Mouse (Mus musculus) left cerebral cortex, postnatal 4 days (tissue): ENCODE results near the gene Gtpbp8. TPM values are rescaled to one million over a fixed set of nuclear protein-coding genes. Genes with fewer than 3 reads are reported as not detected.
A peak's percentile ranks its signal among the peaks of the same experiment; 100 is the strongest.

Experiments used
- DNase-seq: peaks from one replicate; pipeline ENCODE4 v3.0.0-alpha.2; 2022
- intact Hi-C: fragments of 180-260 bp; cut with DNase I; formaldehyde crosslinking; loops from one replicate; pipeline ENCODE4 v1.15.1; 2025
- total RNA-seq, 2 experiments: library from RNA; stranded (reverse); gene quantifications; 2 replicates each; pipeline ENCODE4 v1.2.3; 2021

Gene Gtpbp8
- 10 to 100 TPM; 21.7 to 25.2 TPM for total RNA-seq

DNA sequence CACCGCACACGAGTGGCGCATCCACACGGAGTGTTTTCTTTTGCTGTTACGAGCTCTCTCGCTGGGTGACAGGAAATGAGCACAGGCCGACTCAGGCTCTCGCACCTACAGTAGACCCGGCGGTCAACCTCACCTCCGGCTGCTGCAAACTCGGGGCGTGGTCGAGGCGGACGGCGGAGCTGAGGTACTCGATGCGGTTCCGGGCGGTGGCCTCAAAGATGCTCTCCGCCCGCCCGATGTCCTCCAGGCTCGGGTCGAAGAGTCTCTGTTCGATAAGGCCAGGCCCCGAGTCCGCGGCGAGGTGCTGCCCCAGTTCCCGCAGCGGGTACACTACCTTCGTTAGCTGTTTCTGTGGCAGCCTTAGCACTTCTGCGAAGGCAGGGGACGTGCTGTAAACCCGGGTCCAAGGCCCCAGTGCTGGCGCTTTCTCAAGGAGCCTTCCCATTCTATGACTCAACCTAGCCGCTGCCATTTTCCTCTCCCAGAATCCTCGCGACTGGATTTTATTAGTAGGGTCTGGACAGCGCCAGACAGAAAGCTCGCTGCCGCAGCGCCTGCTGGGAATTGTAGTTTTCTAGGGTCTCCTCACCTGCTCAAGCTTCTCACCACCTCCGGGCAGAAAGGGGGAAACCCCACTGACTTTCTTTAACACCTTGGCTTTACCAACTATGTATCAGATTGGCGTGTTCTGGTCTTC lies at the start of gene Gtpbp8:
Gene Gtpbp8, minus strand, starts transcription at position 498 of the 697 bp plus-strand sequence.
- intact Hi-C loops = no loop called here
- peak; percentile 81 for DNase-seq

- intact Hi-C loops = no loop called here
- no peak for DNase-seq
Measured at GRCm38 (mm10) chr16:44794416-44794815, 48.3 kb upstream of the Gtpbp8 start.

DNA sequence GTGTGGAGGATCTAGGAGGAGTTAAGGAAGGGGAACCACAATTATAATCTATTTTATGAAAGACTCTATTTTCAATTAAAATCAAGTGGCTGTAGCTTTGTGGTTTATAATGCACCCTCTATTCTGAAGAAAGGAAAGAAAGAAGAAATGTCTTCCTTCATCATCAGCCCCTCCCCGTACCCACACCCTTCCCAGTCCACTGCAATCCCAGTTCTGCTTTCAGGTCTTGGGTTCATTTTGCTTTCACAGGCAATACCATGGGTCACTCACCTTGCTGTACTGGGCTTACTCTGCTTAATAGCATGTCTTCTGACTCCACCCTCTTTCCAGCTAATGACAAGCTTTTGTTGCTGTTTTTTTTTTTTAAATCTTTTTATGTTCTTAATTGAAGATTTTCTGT lies 40.8 kb upstream of the Gtpbp8 start:
- intact Hi-C loops = no loop called here
- DNase-seq = no peak

GRCm38 (mm10) chr16:44780751-44781150 lies 34.6 kb upstream of the Gtpbp8 start:
- no peak for DNase-seq
- intact Hi-C loops = no loop called here

DNA sequence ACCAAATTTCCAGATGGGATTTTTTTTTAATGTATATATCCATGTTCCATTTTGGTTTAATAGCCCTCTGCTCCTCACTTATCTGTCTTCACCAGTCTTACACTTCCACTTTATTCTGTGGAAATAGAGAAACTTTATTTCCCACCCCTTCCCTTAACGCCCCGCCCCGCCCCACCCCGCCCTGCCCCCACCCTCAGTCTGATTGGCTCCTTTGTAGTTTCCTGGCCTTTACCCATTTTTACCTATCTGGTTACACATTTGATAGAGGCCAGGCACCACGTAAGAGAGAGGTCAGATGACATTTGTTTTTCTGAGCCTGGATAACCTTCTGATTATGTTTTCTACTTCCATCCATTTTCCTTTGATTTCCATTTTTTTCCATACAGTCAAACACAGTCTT lies 33.3 kb upstream of the Gtpbp8 start:
- DNase-seq = no peak
- intact Hi-C loops = no loop called here

DNA sequence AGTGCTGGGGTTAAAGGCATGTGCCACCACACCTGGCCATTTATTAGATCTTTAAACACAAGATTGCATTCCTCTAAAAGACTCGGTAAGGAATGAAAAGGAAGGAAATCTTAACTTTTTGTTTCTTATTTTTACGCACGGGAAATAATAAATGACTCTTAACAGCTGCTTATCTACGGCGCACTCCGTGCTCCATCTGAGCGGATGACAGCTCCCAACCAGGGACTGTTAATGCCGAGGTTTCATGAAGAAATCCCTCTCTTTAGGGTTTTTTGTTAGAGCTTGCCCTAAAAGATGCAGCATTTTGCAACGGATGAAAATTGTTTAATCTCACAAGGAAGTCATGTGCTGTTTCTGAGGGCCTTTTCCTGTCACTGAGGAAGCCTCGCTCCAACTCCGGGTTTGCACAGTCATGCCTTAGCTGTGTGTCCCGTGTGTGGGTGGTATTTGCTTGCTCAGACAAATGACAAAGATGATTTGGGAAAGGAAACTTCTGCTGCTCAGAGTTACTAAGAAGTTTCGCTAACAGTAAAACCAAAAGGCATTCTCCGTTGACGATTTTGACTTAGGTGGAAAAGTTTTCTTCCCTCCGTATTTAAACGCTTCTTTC lies 32.5 kb upstream of the Gtpbp8 start:
- no peak for DNase-seq
- intact Hi-C loops = no loop called here

DNA sequence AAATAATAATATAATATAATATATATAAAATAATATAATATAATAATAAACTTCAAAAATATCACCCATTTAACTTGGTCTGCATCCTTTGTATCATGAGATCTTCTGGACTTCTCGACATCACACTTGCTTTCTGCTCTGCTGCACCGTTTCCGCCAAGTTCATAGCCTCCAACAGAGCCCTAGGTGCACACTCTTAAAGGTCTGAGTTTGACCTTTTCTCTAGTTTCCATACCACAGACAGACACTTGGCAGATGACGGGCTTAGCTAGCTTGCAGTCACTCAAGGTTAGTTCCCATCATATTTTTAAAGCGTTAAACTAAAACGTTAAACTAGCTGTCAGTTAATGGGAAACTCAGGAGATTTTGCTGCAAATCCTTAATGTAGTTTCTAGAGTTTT lies 28.0 kb upstream of the Gtpbp8 start:
- intact Hi-C loops = no loop called here
- DNase-seq = no peak

GRCm38 (mm10) chr16:44773673-44774072 lies 27.5 kb upstream of the Gtpbp8 start:
- no peak for DNase-seq
- intact Hi-C loops = no loop called here

DNA sequence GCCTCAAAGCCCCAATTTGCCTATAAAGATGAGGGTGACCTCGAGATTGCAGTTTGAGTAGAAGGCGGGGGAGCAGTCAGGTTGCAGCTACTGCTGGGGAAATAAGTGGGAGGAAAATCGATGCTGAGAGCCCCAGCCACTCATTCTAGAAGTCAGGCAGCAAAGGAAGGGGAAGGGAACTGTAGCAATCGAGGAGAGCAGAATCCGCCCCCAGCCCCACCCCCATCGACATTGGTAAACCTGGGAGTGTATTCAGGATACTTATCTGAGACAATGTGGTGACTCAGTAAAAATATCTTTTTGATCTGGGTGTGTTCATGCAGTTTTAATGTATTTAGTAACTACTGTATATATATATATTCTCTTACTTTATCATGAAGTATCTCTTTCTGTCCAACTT lies 26.4 kb upstream of the Gtpbp8 start:
- intact Hi-C loops = no loop called here
- no peak for DNase-seq

GRCm38 (mm10) chr16:44767967-44768366 lies 21.8 kb upstream of the Gtpbp8 start:
- intact Hi-C loops = loop anchor here (5.0 to 10.0 kb wide), 2 partner anchors 324 to 357 kb away; partner anchors contain the start of gene Ccdc80
- DNase-seq = no peak

DNA sequence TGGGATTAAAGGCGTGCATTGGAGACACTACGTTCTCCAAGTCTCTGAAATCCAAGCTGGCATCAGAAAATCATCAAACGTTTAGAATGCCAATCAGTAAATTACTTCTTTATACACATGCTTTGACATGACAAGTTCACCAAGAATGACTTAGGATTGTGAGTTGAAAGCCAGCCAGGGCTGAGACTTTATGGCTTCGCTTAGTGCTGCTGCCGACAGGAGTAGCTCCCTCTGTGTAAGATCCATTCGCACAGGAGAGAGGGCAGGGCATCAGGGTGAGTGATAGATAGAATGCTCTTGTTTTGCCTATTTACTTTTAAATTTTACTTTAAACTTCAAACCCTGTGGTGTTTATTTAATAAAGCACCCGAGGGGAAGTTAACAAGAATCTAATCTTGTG lies 21.3 kb upstream of the Gtpbp8 start:
- intact Hi-C loops = loop anchor here (5.0 to 10.0 kb wide), 2 partner anchors 325 to 357 kb away; partner anchors contain the start of gene Ccdc80

GRCm38 (mm10) chr16:44766320-44766892 lies 20.2 kb upstream of the Gtpbp8 start:
- intact Hi-C loops = loop anchor here (5.0 to 10.0 kb wide), 2 partner anchors 326 to 358 kb away; partner anchors contain the start of gene Ccdc80

More for the DNA sequence above, 21.3 kb upstream of the Gtpbp8 start:
- DNase-seq = no peak

DNA sequence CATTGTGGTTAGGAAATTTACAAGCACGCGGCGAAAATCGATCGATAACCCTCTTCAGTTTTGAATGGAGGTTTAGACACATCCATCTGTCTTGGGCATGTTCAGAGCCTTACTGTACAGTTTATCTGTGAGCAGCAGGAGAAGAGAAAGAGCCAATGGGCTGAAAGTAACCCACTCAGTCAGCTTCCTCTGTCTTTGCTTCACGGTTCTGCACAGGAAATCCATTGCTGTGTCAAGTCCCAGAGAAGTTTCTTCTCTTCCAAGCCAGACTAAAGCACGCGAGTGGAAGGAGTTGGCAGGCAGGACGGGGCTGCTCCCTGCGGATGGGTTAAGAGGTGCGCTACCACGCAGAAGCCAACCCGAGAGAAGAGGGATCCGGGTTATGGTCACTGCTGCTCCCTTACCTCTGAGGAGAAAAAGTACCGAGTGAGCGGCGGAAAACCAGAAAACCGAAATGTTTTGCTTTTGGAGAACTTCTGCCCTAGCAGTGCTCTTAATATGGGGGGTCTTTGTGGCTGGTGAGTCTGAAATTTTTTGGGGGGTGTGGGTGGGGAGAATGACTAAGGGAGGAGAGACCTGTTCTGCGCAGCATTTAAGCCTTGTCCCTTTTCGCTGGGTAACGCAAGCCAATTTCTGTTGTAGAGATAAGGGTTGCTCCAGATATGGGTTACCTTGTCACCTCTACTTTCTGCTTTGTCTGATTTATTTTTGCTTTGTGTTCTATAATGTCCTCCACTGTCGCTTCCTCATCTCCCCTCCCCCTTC lies 19.6 kb upstream of the Gtpbp8 start, which contains the start of gene Cd200r1:
Gene Cd200r1, plus strand, starts transcription at position 182 of the 765 bp plus-strand sequence.
- intact Hi-C loops = loop anchor here (5.0 to 10.0 kb wide), 2 partner anchors 327 to 359 kb away; partner anchors contain the start of gene Ccdc80
- no peak for DNase-seq

More at GRCm38 (mm10) chr16:44766320-44766892, 20.2 kb upstream of the Gtpbp8 start:
- DNase-seq = no peak

- no peak for DNase-seq
- intact Hi-C loops = loop anchor here (10.0 kb wide), 1 partner anchor 363 kb away; no protein-coding TSS in a partner anchor
Measured at GRCm38 (mm10) chr16:44761811-44762210, 15.6 kb upstream of the Gtpbp8 start.

- intact Hi-C loops = no loop called here
- DNase-seq = no peak
Measured at GRCm38 (mm10) chr16:44757700-44758099, 11.5 kb upstream of the Gtpbp8 start.

- DNase-seq = no peak
- intact Hi-C loops = no loop called here
Measured at GRCm38 (mm10) chr16:44748007-44748406, 1.8 kb upstream of the Gtpbp8 start.

- no peak for DNase-seq
- intact Hi-C loops = no loop called here
Measured at GRCm38 (mm10) chr16:44745471-44745865, 695 bp downstream of the Gtpbp8 start.

DNA sequence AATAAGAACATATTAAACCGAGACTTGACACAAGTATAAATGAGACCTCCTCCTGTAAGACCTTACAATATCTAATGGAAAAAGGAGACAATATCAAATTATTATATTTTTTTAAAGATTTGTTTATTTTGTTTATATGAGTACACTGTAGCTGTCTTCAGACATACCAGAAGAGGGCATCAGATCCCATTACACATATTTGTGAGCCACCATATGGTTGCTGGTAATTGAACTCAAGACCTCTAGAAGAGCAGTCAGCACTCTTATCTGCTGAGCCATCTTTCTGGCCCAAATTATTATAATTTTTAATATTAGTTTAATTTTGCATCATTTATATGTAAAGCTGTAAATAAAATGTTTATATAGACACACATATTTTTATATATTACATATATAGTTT lies 3.4 kb downstream of the Gtpbp8 start:
- intact Hi-C loops = loop anchor here (5.0 kb wide), 1 partner anchor 350 kb away; the partner anchor contains the start of gene Ccdc80
- no peak for DNase-seq

GRCm38 (mm10) chr16:44736118-44736517 lies 10.0 kb downstream of the Gtpbp8 start:
- no peak for DNase-seq
- intact Hi-C loops = no loop called here

- intact Hi-C loops = no loop called here
- DNase-seq = no peak
Measured at GRCm38 (mm10) chr16:44735676-44736075, 10.5 kb downstream of the Gtpbp8 start.

DNA sequence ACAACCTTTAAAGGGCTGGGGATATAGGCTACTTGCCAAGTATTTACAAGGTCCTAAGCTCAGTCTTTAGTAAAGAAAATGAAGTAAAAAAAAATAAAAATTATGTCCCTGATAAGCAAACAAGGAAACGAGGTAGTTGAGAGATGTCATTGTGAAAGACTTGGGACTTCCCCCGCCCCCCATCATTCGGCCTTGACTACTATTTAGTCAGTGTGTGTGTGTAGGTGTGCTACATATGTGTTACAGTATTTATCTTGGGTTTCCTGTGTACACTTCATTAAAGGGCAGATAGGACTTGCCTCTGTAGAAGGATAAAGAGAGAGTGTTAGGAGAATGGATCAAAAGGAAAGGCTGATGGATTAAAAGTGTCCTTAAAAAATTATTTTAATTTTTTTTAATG lies 12.1 kb downstream of the Gtpbp8 start:
- no peak for DNase-seq
- intact Hi-C loops = no loop called here
